Mouse (Mus musculus) midbrain, embryonic 14.5 days (tissue): ENCODE results near the gene Rpl7a. TPM values are rescaled to one million over a fixed set of nuclear protein-coding genes. Genes with fewer than 3 reads are reported as not detected.
A peak's percentile ranks its signal among the peaks of the same experiment; 100 is the strongest.

ENCODE experiments used
- ATAC-seq: fragments of 200-750 bp; cut with Nextera tagmentation; 2 replicates; pipeline ENCODE4 v1.8.0; 2017; ENCODE audit warnings: moderate number of reproducible peaks, moderate library complexity; ENCODE audit not compliant: low FRiP score, low TSS enrichment
- DNase-seq: peaks from one replicate; pipeline ENCODE4 v3.0.0-alpha.2; 2015
- H3K27ac ChIP-seq: fragments of 300-500 bp; sonication (generic); replicated peaks from 2 replicates; pipeline ENCODE4 v1.5.1; 2014; ENCODE audit warnings: mild to moderate bottlenecking, low read depth, low read length, moderate library complexity
- H3K27me3 ChIP-seq: fragments of 300-500 bp; sonication (generic); 2 replicates; pipeline ENCODE4 v1.6.1; 2014; ENCODE audit warnings: low read length, control low read depth, mixed read lengths; ENCODE audit not compliant: control insufficient read depth, insufficient read depth
- H3K36me3 ChIP-seq: fragments of 300-500 bp; sonication (generic); 2 replicates; pipeline ENCODE4 v1.6.1; 2014; ENCODE audit warnings: low read length, control low read depth; ENCODE audit not compliant: control insufficient read depth, insufficient read depth
- H3K4me1 ChIP-seq: fragments of 300-500 bp; sonication (generic); 2 replicates; pipeline ENCODE4 v1.6.1; 2014; ENCODE audit warnings: mild to moderate bottlenecking, antibody characterized with exemption, low read length, control low read depth; ENCODE audit not compliant: control insufficient read depth, insufficient read depth
- H3K4me2 ChIP-seq: fragments of 300-500 bp; sonication (generic); 2 replicates; pipeline ENCODE4 v1.6.1; 2014; ENCODE audit warnings: mild to moderate bottlenecking, low read length, moderate library complexity
- H3K4me3 ChIP-seq: fragments of 300-500 bp; sonication (generic); replicated peaks from 2 replicates; pipeline ENCODE4 v1.5.1; 2014; ENCODE audit warnings: low read depth, low read length
- H3K9ac ChIP-seq: fragments of 300-500 bp; sonication (generic); replicated peaks from 2 replicates; pipeline ENCODE4 v1.6.1; 2014; ENCODE audit warnings: mild to moderate bottlenecking, low read length, moderate library complexity
- H3K9me3 ChIP-seq: fragments of 300-500 bp; sonication (generic); 2 replicates; pipeline ENCODE4 v1.6.1; 2016; ENCODE audit warnings: low read length, control low read depth, mixed read lengths; ENCODE audit not compliant: control insufficient read depth
- WGBS: fragments of 180-500 bp; shearing (Covaris S2); extraction: QIAGEN DNeasy Blood & Tissue Kit; methylation state at CpG from one replicate; pipeline ENCODE4 v1.1.7; 2014; 5-methylcytosine and 5-hydroxymethylcytosine counted together
- polyA plus RNA-seq: library from polyadenylated mRNA; unstranded; fragments of >200 nt; fragmentation: Nextera tagmentation; extraction: Ambion mirVana; gene quantifications from 2 replicates; pipeline ENCODE4 v1.2.1, GENCODE M21; 2014

Rpl7a gene
- polyA plus RNA-seq, 1 experiment from 2014 or later, result 522 TPM

DNA sequence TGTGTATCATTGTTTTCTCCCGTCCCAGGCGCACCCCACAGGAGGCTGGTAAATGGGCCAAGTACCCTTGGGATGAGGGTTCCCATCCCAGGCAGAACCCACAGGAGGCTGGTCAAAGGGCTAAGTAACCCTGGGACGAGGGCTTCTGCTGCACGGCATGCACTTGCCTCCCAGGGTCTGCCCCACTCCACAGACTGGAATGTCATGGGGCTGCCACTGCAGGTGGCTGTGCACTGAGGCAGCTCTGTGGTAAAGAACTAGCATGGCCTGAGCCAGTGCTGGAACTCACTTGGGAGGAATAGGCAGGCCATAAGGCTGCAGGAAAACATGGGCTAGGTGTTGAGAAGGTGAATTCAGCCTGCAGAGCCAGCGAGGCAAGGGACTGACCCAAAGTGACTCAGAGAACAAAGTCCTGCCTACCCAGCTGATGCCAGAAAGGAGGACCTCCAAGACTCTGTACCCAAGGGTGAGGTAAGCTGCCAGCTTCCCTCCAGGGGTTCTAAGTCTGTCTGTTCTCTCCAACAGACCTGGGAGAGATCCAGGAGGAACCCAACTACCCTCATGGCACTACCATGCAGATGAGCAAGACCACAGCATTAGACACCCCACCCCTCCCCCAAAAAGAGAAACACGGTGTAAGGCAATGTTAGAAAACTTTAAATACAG, 9.8 kb downstream of the Rpl7a start:
- WGBS, result 89% methylated on average over 6 of the region's 6 CpGs
- Histone ChIP-seq H3K4me1 (peaks cover 20% of the 10 kb centered on the region), H3K27me3 (no peaks in the 10 kb centered on the region), H3K4me3 (no peak overlapping the region), H3K4me2 (no peak overlapping the region), H3K9ac (no peak overlapping the region), H3K36me3 (peaks cover 74% of the 10 kb centered on the region), H3K9me3 (no peaks in the 10 kb centered on the region), H3K27ac (no peak overlapping the region)
- DNase-seq (no peak), ATAC-seq (no peak)

DNA sequence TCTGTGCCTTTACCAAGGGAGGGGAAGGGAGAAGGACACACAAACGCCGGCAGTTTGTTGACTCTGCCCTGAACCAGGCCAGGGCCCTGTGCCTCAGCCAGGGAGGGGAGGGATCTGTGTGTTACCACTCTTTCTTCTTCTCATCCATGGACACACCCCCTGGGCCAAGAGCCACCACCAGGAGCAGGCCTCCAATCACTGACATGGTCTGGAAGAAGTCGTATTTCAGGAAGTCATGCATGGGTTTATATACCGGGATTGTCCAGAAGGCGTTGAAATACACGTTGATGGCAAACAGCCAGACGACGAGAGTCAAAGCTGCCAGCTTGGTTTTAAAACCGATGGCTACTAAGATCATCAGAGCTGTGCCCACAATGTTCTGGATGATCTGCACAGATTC, 11.2 kb downstream of the Rpl7a start:
- no peak overlapping the region for H3K4me3 ChIP-seq
- no peak overlapping the region for H3K9ac ChIP-seq
- DNase-seq (no peak), ATAC-seq (no peak)
- no peaks in the 10 kb centered on the region for H3K27me3 ChIP-seq
- H3K36me3 ChIP-seq, result peaks cover 86% of the 10 kb centered on the region
- H3K4me1 ChIP-seq, result peaks cover 14% of the 10 kb centered on the region
- no peak overlapping the region for H3K27ac ChIP-seq
- H3K4me2 ChIP-seq, result no peak overlapping the region
- 85% methylated on average over 9 of the region's 9 CpGs for WGBS
- no peaks in the 10 kb centered on the region for H3K9me3 ChIP-seq

DNA sequence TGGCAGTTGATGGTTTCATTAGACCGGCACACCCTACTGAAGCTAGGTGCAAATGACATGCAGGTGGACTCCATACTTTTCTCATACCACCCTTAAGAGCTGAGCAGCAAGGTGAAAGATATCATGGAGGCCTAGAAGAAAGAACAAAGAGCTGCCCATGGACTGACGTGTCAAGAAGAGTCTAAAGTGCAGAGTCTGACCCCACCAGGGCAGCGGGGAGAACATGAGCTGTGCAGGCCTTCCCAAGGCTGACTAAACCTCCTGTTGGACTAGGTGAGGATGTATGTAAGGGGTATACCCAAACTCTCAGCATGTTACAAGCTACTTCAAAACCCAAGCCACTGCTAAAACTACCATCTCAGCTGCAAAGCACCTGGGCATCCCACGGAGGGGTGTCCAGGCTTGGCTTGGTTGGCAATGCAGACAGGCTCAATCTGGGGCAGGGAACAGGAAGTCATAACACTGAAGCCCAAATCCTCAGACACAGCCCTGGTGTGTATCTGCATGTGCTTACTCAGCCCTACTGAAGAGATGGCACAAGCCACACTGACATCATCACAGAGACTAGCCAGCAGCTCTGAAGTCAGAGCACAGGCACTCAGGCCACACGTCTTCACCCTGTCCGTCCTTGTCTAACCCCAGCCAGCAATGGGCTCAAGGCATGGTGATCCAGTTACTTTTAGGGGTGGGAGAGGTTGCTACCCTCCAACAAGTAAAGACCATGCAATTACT, 17.3 kb downstream of the Rpl7a start:
- H3K27ac ChIP-seq, result no peak overlapping the region
- no peak overlapping the region for H3K4me3 ChIP-seq
- H3K36me3 ChIP-seq, result peaks cover 74% of the 10 kb centered on the region
- peaks cover 17% of the 10 kb centered on the region for H3K4me1 ChIP-seq
- H3K4me2 ChIP-seq, result no peak overlapping the region
- DNase-seq, result no peak
- no peaks in the 10 kb centered on the region for H3K27me3 ChIP-seq
- no peak for ATAC-seq
- 93% methylated on average over 6 of the region's 6 CpGs for WGBS
- no peaks in the 10 kb centered on the region for H3K9me3 ChIP-seq
- no peak overlapping the region for H3K9ac ChIP-seq

- DNase-seq (peak; percentile 75), ATAC-seq (no peak)
- Histone ChIP-seq H3K9ac (no peak overlapping the region), H3K4me2 (no peak overlapping the region), H3K36me3 (peaks cover 49% of the 10 kb centered on the region), H3K4me1 (peaks cover 17% of the 10 kb centered on the region), H3K27ac (no peak overlapping the region), H3K4me3 (no peak overlapping the region), H3K27me3 (no peaks in the 10 kb centered on the region), H3K9me3 (no peaks in the 10 kb centered on the region)
- 24% methylated on average over 1 of the region's 1 CpGs for WGBS
These were observed 19.8 kb downstream of the Rpl7a start for GRCm38 (mm10) chr2:26930390-26930789.

- Histone ChIP-seq H3K4me3 (peak overlapping the region; percentile 91), H3K27me3 (no peaks in the 10 kb centered on the region), H3K9ac (peak overlapping the region; percentile 98), H3K27ac (peak overlapping the region; percentile 78), H3K4me2 (peak overlapping the region; percentile 94), H3K36me3 (peaks cover 28% of the 10 kb centered on the region), H3K4me1 (peaks cover 17% of the 10 kb centered on the region), H3K9me3 (no peaks in the 10 kb centered on the region)
- 2% methylated on average over 49 of the region's 49 CpGs for WGBS
- DNase-seq, result peak; percentile 19
- peak; percentile 49 for ATAC-seq
These were observed 22.1 kb downstream of the Rpl7a start for GRCm38 (mm10) chr2:26932473-26933303.

GRCm38 (mm10) chr2:26933304-26934055, 22.9 kb downstream of the Rpl7a start, which contains the start of the genes Surf4 and Stkld1:
TSS of gene Surf4 (minus strand) at chr2:26933928.
TSS of gene Stkld1 (plus strand) at chr2:26934047.
- peaks cover 24% of the 10 kb centered on the region for H3K36me3 ChIP-seq
- H3K4me3 ChIP-seq, result peak within 1 kb of the TSS; percentile 91
- ATAC-seq (peak; percentile 94), DNase-seq (peak; percentile 97)
- H3K4me1 ChIP-seq, result peaks cover 17% of the 10 kb centered on the region
- no peaks in the 10 kb centered on the region for H3K27me3 ChIP-seq
- WGBS, result 1% methylated on average over 65 of the region's 70 CpGs
- peak within 1 kb of the TSS; percentile 94 for H3K4me2 ChIP-seq
- H3K27ac ChIP-seq, result peak within 1 kb of the TSS; percentile 78
- no peaks in the 10 kb centered on the region for H3K9me3 ChIP-seq
- H3K9ac ChIP-seq, result peak within 1 kb of the TSS; percentile 98

- WGBS, result 95% methylated on average over 2 of the region's 2 CpGs
- H3K9ac ChIP-seq, result no peak overlapping the region
- no peak for DNase-seq
These were observed 24.7 kb downstream of the Rpl7a start for GRCm38 (mm10) chr2:26935286-26935685.

DNA sequence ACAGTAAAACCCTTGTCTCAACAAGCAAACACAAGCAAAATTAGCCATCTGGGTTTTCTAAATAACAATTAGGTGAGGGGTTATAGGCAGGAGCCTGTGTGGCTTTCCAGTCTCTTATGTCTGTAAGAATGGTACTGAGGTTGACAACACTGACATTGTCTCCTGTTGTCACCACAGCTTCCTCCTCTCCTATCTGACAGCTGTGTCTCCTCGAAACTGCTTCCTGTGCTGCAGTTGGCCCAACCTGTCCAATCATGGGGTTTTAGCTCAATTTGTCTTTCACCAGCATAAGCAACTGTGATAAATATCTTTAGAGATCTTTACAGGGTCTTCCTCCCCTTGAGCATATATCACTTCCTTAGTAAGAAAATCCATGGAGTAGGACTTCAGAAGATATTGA, 25.9 kb downstream of the Rpl7a start:
- no peaks in the 10 kb centered on the region for H3K9me3 ChIP-seq
- no peak for DNase-seq
- H3K27ac ChIP-seq, result no peak overlapping the region
- H3K4me3 ChIP-seq, result no peak overlapping the region
- no peaks in the 10 kb centered on the region for H3K27me3 ChIP-seq
- H3K4me2 ChIP-seq, result no peak overlapping the region
- no peak overlapping the region for H3K9ac ChIP-seq
- H3K36me3 ChIP-seq, result 0 out of 2 replicates have a peak, but pooled peaks cover 1% of the 10 kb centered on the region
- 84% methylated on average over 1 of the region's 1 CpGs for WGBS
- H3K4me1 ChIP-seq, result peaks cover 12% of the 10 kb centered on the region
- ATAC-seq, result no peak

More at GRCm38 (mm10) chr2:26935286-26935685, 24.7 kb downstream of the Rpl7a start:
- no peak overlapping the region for H3K27ac ChIP-seq
- peaks cover 17% of the 10 kb centered on the region for H3K4me1 ChIP-seq
- H3K4me2 ChIP-seq, result no peak overlapping the region
- H3K27me3 ChIP-seq, result no peaks in the 10 kb centered on the region
- no peak overlapping the region for H3K4me3 ChIP-seq
- H3K9me3 ChIP-seq, result no peaks in the 10 kb centered on the region
- ATAC-seq, result no peak
- peaks cover 12% of the 10 kb centered on the region; the same call in 1 of the 2 replicates for H3K36me3 ChIP-seq
